Mouse (Mus musculus): Measurements from ENCODE around the gene Hist1h2bh. TPM values are rescaled to one million over a fixed set of nuclear protein-coding genes. Genes with fewer than 3 reads are reported as not detected.

Gene Hist1h2bh
- 2.7 TPM for polyA plus RNA-seq (2014; fragmentation: Illumina TruSeq; extraction: RNeasy Lipid Tissue Mini Kit (QIAGEN cat#74804); ENCODE audit: low read depth, low replicate concordance)

DNA sequence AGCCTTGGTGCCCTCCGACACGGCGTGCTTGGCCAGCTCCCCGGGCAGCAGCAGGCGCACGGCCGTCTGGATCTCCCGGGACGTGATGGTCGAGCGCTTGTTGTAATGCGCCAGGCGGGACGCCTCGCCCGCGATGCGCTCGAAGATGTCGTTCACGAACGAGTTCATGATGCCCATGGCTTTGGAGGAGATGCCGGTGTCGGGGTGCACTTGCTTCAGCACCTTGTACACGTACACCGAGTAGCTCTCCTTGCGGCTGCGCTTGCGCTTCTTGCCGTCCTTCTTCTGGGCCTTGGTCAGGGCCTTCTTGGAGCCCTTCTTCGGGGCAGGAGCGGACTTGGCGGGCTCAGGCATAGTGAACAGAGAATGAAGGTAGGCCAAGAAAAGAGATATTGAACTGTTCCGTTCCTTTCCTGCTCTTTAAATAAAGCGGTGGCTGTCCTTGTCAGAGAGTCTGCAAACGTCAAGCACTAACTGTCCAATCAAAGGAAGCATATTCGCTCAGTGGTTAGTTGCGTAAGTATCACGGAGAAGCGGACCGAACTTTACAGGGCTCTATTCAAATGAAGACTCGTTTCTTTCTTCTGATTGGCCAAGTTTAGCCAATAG is at the start of gene Hist1h2bh:
Gene Hist1h2bh (minus strand): TSS at position 394 of the 609 bp plus-strand sequence.

DNA sequence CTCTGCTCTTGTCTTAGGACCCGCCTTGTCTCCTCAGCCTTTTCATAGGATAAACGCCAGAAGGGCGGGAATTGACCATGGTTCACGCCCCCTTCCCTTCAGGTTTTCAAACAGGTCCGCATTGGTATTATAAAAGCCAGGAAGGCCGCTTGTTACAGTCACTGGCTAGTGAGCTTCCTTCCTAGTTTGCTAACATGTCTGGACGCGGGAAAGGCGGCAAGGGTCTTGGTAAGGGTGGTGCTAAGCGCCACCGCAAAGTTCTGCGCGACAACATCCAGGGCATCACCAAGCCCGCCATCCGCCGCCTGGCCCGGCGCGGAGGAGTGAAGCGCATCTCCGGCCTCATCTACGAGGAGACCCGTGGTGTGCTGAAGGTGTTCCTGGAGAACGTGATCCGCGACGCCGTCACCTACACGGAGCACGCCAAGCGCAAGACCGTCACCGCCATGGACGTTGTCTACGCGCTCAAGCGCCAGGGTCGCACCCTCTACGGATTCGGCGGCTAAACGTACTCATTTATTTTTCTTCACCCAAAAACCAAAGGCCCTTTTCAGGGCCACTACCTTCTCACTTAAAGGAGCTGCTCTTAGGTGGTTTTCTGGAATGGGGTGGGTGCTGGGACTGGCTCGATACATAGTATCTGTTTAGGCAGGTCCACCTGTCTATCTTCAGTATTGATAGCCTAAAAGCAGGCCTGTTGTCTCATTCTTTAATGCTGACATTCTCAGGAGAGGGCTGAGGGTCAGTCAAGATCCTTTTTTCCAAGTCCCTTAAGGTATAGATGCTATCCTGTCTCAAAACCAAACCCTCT is 38.4 kb upstream of the Hist1h2bh start, which contains the start of gene Hist1h4d:
Gene Hist1h4d (plus strand): TSS at position 191 of the 811 bp plus-strand sequence.

GRCm38 (mm10) chr13:23575271-23575851 is 32.2 kb upstream of the Hist1h2bh start, which contains the start of gene Hist1h3d:
Gene Hist1h3d, plus strand, starts transcription at chr13:23575763.

GRCm38 (mm10) chr13:23573898-23574524 is 30.8 kb upstream of the Hist1h2bh start, which contains the start of the genes Hist1h2bf and Hist1h2ad:
Gene Hist1h2bf, minus strand, starts transcription at chr13:23574196.
Gene Hist1h2ad, plus strand, starts transcription at chr13:23574381.

GRCm38 (mm10) chr13:23571022-23571503 is 27.9 kb upstream of the Hist1h2bh start, which contains the start of the genes Hist1h2ae and Hist1h2bg:
Gene Hist1h2ae, minus strand, starts transcription at chr13:23571220.
Gene Hist1h2bg, plus strand, starts transcription at chr13:23571396.

DNA sequence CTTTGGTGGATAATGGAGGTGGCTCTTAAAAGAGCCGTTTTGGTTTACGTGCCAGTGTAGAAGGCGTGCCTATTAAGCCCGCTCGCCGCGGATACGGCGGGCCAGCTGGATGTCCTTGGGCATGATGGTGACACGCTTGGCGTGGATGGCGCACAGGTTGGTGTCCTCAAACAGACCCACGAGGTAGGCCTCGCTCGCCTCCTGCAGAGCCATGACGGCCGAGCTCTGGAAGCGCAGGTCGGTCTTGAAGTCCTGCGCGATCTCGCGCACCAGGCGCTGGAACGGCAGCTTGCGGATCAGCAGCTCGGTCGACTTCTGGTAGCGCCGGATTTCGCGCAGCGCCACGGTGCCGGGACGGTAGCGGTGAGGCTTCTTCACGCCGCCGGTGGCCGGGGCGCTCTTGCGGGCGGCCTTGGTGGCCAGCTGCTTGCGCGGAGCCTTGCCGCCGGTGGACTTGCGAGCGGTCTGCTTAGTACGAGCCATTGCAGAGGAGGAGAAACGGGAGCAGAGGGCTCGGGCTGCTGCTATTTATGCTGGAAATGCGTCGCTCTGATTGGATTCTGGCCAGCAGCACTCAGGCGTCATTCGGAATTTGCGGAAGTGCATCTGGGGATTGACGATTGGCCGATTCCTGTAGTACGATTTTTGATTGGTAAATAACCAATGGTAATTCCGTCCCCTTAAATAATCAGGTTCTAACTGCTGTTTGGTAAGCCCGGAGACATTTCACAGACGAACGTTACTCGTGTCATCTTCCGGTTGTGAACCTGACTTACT is 18.9 kb upstream of the Hist1h2bh start, which contains the start of gene Hist1h3e:
Gene Hist1h3e (minus strand): TSS at position 487 of the 777 bp plus-strand sequence.

DNA sequence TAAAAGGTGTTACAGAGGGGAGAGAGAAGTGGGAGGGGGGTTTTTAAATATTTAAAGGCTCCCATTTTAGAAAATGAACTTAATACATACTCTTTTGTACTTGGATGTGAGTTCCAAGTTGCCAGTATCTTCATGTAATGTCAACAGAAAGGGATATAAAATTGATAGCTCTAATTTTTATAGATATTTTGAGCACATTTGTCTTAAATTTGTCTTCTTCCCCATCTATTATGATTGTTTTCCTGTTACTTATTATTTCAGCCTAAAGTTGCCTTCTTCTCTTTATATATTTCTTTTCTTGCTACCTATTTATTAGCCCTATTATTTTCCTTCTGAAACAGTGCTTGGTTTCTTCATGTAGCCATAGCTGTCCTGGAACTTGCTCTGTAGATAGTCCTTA is 9.8 kb upstream of the Hist1h2bh start, which contains the start of gene Hist1h1d:
Gene Hist1h1d (plus strand): TSS at position 301 of the 400 bp plus-strand sequence.

GRCm38 (mm10) chr13:23551146-23551834 is 8.1 kb upstream of the Hist1h2bh start, which contains the start of gene Hist1h4f:
Gene Hist1h4f, minus strand, starts transcription at chr13:23551648.

GRCm38 (mm10) chr13:23543965-23544786 is 984 bp upstream of the Hist1h2bh start, which contains the start of gene Hist1h3f:
Gene Hist1h3f, plus strand, starts transcription at chr13:23544052.

GRCm38 (mm10) chr13:23535137-23536075 is 7.8 kb downstream of the Hist1h2bh start, which contains the start of gene Hist1h3g:
Gene Hist1h3g, plus strand, starts transcription at chr13:23535422.

DNA sequence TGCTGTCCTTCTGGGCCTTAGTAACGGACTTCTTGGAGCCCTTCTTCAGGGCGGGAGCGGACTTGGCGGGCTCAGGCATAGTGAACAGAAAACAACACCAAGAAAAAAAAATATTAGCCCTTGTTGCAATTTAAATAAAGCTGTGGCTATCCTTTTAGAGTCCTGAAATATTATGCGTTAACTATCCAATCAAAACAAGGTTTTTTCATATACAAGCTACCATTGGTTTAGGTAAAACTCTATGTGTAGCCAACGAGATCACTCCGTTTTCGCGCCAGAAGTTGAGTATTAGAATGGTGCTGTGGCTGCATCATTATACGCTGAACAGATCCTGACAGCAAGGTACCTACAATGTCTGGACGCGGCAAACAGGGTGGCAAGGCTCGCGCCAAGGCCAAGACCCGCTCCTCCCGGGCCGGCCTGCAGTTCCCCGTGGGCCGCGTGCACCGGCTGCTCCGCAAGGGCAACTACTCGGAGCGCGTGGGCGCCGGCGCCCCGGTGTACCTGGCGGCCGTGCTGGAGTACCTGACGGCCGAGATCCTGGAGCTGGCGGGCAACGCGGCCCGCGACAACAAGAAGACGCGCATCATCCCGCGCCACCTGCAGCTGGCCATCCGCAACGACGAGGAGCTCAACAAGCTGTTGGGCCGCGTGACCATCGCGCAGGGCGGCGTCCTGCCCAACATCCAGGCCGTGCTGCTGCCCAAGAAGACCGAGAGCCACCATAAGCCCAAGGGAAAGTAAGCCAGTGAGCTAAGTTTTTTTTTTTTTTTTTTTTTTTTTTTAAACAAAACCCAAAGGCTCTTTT is 9.4 kb downstream of the Hist1h2bh start, which contains the start of gene Hist1h2af:
Gene Hist1h2af (plus strand): TSS at position 347 of the 808 bp plus-strand sequence.

DNA sequence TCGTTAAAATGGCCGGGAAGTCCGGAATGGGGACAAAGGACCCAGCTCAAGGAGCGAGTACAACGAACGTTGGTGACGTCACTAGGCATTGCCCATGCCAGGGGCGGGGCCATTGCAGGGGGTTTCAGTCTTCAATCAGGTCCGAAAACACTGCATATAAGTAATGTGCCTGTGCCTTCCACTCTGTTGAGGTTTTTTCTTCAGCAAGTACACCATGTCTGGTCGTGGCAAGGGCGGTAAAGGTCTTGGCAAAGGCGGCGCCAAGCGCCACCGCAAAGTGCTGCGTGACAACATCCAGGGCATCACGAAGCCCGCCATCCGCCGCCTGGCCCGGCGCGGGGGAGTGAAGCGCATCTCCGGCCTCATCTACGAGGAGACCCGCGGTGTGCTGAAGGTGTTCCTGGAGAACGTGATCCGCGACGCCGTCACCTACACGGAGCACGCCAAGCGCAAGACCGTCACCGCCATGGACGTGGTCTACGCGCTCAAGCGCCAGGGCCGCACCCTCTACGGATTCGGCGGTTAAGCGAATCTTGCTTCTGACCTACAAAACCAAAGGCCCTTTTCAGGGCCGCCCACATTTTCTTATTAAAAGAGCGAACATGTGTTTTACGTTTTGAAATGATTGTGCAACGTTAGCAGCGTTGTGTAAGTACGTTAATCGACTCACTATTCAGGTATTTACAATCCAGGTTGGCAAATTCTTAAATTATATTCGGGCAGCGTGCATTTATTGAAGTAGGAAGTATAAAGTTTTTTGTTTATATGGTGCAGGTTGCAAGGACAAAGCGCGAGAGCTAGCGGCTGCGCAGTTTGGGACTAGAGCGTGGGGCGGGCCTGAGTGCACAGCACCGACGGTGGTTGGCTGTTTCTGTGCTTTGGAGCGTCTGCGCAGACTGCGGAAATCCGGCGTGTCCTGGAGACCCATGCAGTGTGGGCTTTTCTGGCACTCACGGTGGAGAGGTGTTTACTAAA is 12.0 kb downstream of the Hist1h2bh start, which contains the start of gene Hist1h4h:
Gene Hist1h4h (plus strand): TSS at position 150 of the 975 bp plus-strand sequence.

Measured in adrenal gland, adult 10 weeks (tissue).